Mouse (Mus musculus): ENCODE results near the gene Ptprh.

- TF ChIP-seq CTCF (IDR thresholded peaks at IDR 0.05; ENCODE audit: borderline replicate concordance, extremely low read depth, insufficient read depth, insufficient read length) (no peak), POLR2A (IDR thresholded peaks at IDR 0.05; ENCODE audit: borderline replicate concordance, extremely low read depth, insufficient read depth, insufficient read length, poor library complexity, severe bottlenecking) (no peak)
These were observed 44.2 kb upstream of the Ptprh start for GRCm38 (mm10) chr7:4647992-4648391.
